Mouse (Mus musculus): ENCODE results near the gene Gm10801. TPM values are rescaled to one million over a fixed set of nuclear protein-coding genes. Genes with fewer than 3 reads are reported as not detected.

The Gm10801 gene
- not detected in 2 replicates for polyA plus RNA-seq (2012; rRNA removed)

GRCm38 (mm10) chr2:98661937-98662336, at the start of gene Gm10801:
Gene Gm10801, plus strand, starts transcription at chr2:98662237.

GRCm38 (mm10) chr2:98667201-98667600, 5.2 kb downstream of the Gm10801 start, which contains the start of gene Gm10800:
Gene Gm10800, minus strand, starts transcription at chr2:98667301.

Other genes with a start within 250 kb of the Gm10801 start
- gene Gm10800, start 5.1 kb downstream of the Gm10801 start, polyA plus RNA-seq (2012; rRNA removed), result not detected in 2 replicates